Mouse (Mus musculus) lung, embryonic 15.5 days (tissue): ENCODE results near the gene Tcf25. TPM values are rescaled to one million over a fixed set of nuclear protein-coding genes. Genes with fewer than 3 reads are reported as not detected.

ENCODE experiments used
- polyA plus RNA-seq: library from polyadenylated mRNA; unstranded; fragments of >200 nt; fragmentation: Nextera tagmentation; extraction: Ambion mirVana; gene quantifications from 2 replicates; pipeline ENCODE4 v1.2.1, GENCODE M21; 2015

Gene Tcf25
- polyA plus RNA-seq, 1 experiment from 2014 or later, result 162 TPM

Other genes with a start within 250 kb of the Tcf25 start
- 16.8 and 16.9 TPM in 2 replicates for gene Sult5a1, start 215.4 kb upstream of the Tcf25 start, polyA plus RNA-seq
- 4.5 and 6.1 TPM in 2 replicates for gene Dpep1, start 187.5 kb upstream of the Tcf25 start, polyA plus RNA-seq
- gene Chmp1a, start 161.0 kb upstream of the Tcf25 start, polyA plus RNA-seq, result 135 and 141 TPM in 2 replicates
- gene Spata33, start 160.9 kb upstream of the Tcf25 start, polyA plus RNA-seq, result 4.9 and 5.5 TPM in 2 replicates
- gene Cdk10, start 148.9 kb upstream of the Tcf25 start, polyA plus RNA-seq, result 30.0 and 32.1 TPM in 2 replicates
- 4.6 and 4.8 TPM in 2 replicates for gene Spata2l, start 137.5 kb upstream of the Tcf25 start, polyA plus RNA-seq
- 19.4 and 21.6 TPM in 2 replicates for gene Zfp276, start 119.6 kb upstream of the Tcf25 start, polyA plus RNA-seq
- 21.9 and 24.6 TPM in 2 replicates for gene Vps9d1, start 119.4 kb upstream of the Tcf25 start, polyA plus RNA-seq
- 29.0 and 30.0 TPM in 2 replicates for gene Fanca, start 55.2 kb upstream of the Tcf25 start, polyA plus RNA-seq
- gene Spire2, start 41.0 kb upstream of the Tcf25 start, polyA plus RNA-seq, result 1.3 and 1.4 TPM in 2 replicates
- gene Mc1r, start 33.4 kb downstream of the Tcf25 start, polyA plus RNA-seq, result not detected in 2 replicates
- gene Tubb3, start 37.7 kb downstream of the Tcf25 start, polyA plus RNA-seq, result 4.6 and 11.4 TPM in 2 replicates
- gene Def8, start 49.8 kb downstream of the Tcf25 start, polyA plus RNA-seq, result 29.7 and 31.1 TPM in 2 replicates
- 48.2 and 50.5 TPM in 2 replicates for gene Afg3l1, start 104.2 kb downstream of the Tcf25 start, polyA plus RNA-seq
- gene Dbndd1, start 141.7 kb downstream of the Tcf25 start, polyA plus RNA-seq, result 1.9 and 2.4 TPM in 2 replicates
- 27.6 and 29.8 TPM in 2 replicates for gene Gas8, start 145.1 kb downstream of the Tcf25 start, polyA plus RNA-seq